Mouse (Mus musculus) layer of hippocampus, adult 8-10 months (tissue): Measurements from ENCODE around the gene Trip10. TPM values are rescaled to one million over a fixed set of nuclear protein-coding genes. Genes with fewer than 3 reads are reported as not detected.

Experiments
- DNase-seq, 2 experiments: peaks; one replicate each; pipeline ENCODE4 v3.0.0; 2022; ENCODE audit warnings: low spot score in 2 of 2
- total RNA-seq, 4 experiments: library from RNA; stranded (reverse); gene quantifications; 2 replicates each; pipeline ENCODE4 v1.2.4; 2022

Gene Trip10
- 10 to 100 TPM in 3 of 4 experiments, 1 to 10 TPM in 1; 8.1 to 12.3 (median 11.6) TPM for total RNA-seq

- peak; percentile 82 to 86 for DNase-seq
Observed at GRCm38 (mm10) chr17:57249186-57250181, at the start of gene Trip10. TSS of gene Trip10 (plus strand) at chr17:57249455.

GRCm38 (mm10) chr17:57201841-57202724, 47.2 kb upstream of the Trip10 start:
- DNase-seq: no peak

GRCm38 (mm10) chr17:57207938-57208337, 41.3 kb upstream of the Trip10 start:
- no peak for DNase-seq

GRCm38 (mm10) chr17:57209330-57209729, 39.9 kb upstream of the Trip10 start:
- no peak for DNase-seq

- no peak for DNase-seq
Observed at GRCm38 (mm10) chr17:57211501-57211900, 37.8 kb upstream of the Trip10 start.

- DNase-seq: no peak
Observed at GRCm38 (mm10) chr17:57214676-57215387, 34.4 kb upstream of the Trip10 start.

- no peak for DNase-seq
Observed at GRCm38 (mm10) chr17:57218335-57218900, 30.8 kb upstream of the Trip10 start.

- peak in 1 of 2 experiments; percentile 55 for DNase-seq
Observed at GRCm38 (mm10) chr17:57219167-57219883, 29.9 kb upstream of the Trip10 start.

GRCm38 (mm10) chr17:57219884-57220207, 29.4 kb upstream of the Trip10 start:
- no peak for DNase-seq

- no peak for DNase-seq
Observed at GRCm38 (mm10) chr17:57221911-57222310, 27.3 kb upstream of the Trip10 start.

- DNase-seq: no peak
Observed at GRCm38 (mm10) chr17:57223313-57223712, 25.9 kb upstream of the Trip10 start.

GRCm38 (mm10) chr17:57227468-57227867, 21.8 kb upstream of the Trip10 start:
- no peak for DNase-seq

- no peak for DNase-seq
Observed at GRCm38 (mm10) chr17:57228014-57228413, 21.2 kb upstream of the Trip10 start, which contains the start of gene C3. TSS of gene C3 (minus strand) at chr17:57228136.

GRCm38 (mm10) chr17:57228873-57229272, 20.4 kb upstream of the Trip10 start:
- DNase-seq: no peak

GRCm38 (mm10) chr17:57229851-57230727, 19.2 kb upstream of the Trip10 start:
- no peak for DNase-seq

- no peak for DNase-seq
Observed at GRCm38 (mm10) chr17:57230728-57231125, 18.5 kb upstream of the Trip10 start.

GRCm38 (mm10) chr17:57231321-57231771, 17.9 kb upstream of the Trip10 start:
- DNase-seq: no peak

GRCm38 (mm10) chr17:57232200-57232599, 17.1 kb upstream of the Trip10 start:
- DNase-seq: no peak

- DNase-seq: no peak
Observed at GRCm38 (mm10) chr17:57233038-57233437, 16.2 kb upstream of the Trip10 start.
